Mouse (Mus musculus) liver, postnatal 0 days (tissue): ENCODE measurements at regions not wholly inside any gene's neighbourhood (a gene's known extent, or its start where the extent isn't known, plus 50 kb on each side); places are given as distances from the start of the nearest gene placed in this dataset.

Source experiments
- CTCF ChIP-seq: sonication (generic); IDR thresholded peaks from 2 replicates; pipeline ENCODE4 v1.5.1; 2016; ENCODE audit warnings: antibody characterized with exemption, low read depth
- EP300 ChIP-seq: IDR thresholded peaks from 2 replicates; pipeline ENCODE4 v1.6.1; 2016; ENCODE audit warnings: antibody characterized with exemption, low read depth, mild to moderate bottlenecking

DNA sequence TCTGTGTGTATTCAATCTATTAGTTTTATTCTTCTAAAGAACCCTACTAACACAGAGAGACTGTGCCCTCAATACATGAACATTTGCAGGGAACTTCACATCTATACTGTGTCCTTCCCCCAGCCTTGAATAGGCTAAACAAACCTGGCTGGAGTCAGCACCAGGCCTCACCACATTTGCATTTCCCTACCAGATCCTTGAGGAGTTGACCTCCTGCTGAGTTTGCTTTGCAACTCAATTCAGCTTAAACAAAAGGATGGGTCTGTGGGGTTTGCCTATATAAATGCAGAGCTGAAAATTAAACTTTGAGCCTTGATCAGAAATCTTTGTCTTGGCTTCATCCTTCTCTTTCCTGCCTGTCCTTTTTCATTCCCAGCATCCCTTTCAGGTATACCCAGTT lies 331.5 kb upstream of the Xylt1 start:
- no peak for TF ChIP-seq CTCF
- no peak for TF ChIP-seq EP300
